Mouse (Mus musculus) embryonic facial prominence, embryonic 15.5 days (tissue): Measurements from ENCODE around the gene Bcl2l11. TPM values are rescaled to one million over a fixed set of nuclear protein-coding genes. Genes with fewer than 3 reads are reported as not detected.
A peak's percentile ranks its signal among the peaks of the same experiment; 100 is the strongest.

Experiments used
- ATAC-seq: fragments of 200-750 bp; cut with Nextera tagmentation; 2 replicates; pipeline ENCODE4 v1.8.0; 2017; ENCODE audit warnings: low read depth, moderate TSS enrichment; ENCODE audit not compliant: insufficient number of reproducible peaks, low FRiP score, low TSS enrichment
- H3K27ac ChIP-seq: fragments of 300-500 bp; sonication (generic); replicated peaks from 2 replicates; pipeline ENCODE4 v1.5.1; 2015; ENCODE audit warnings: mild to moderate bottlenecking, inconsistent platforms
- H3K27me3 ChIP-seq: fragments of 300-500 bp; sonication (generic); 2 replicates; pipeline ENCODE4 v1.6.1; 2015; ENCODE audit warnings: inconsistent platforms
- H3K36me3 ChIP-seq: fragments of 300-500 bp; sonication (generic); 2 replicates; pipeline ENCODE4 v1.6.1; 2015; ENCODE audit warnings: mild to moderate bottlenecking, inconsistent platforms
- H3K4me1 ChIP-seq: fragments of 300-500 bp; sonication (generic); 2 replicates; pipeline ENCODE4 v1.6.1; 2015; ENCODE audit warnings: inconsistent platforms
- H3K4me2 ChIP-seq: fragments of 300-500 bp; sonication (generic); replicated peaks from 2 replicates; pipeline ENCODE4 v1.6.1; 2015; ENCODE audit warnings: mild to moderate bottlenecking, inconsistent platforms
- H3K4me3 ChIP-seq: fragments of 300-500 bp; sonication (generic); replicated peaks from 2 replicates; pipeline ENCODE4 v1.5.1; 2015; ENCODE audit warnings: mild to moderate bottlenecking, inconsistent platforms
- H3K9ac ChIP-seq: fragments of 300-500 bp; sonication (generic); 2 replicates; pipeline ENCODE4 v1.6.1; 2015; ENCODE audit warnings: inconsistent platforms
- H3K9me3 ChIP-seq: fragments of 300-500 bp; sonication (generic); replicated peaks from 2 replicates; pipeline ENCODE4 v1.6.1; 2016; ENCODE audit warnings: inconsistent platforms
- whole genome bisulfite sequencing: fragments of 180-500 bp; shearing (Covaris S2); methylation state at CpG from one replicate; pipeline ENCODE4 v1.1.7; 2015; 5-methylcytosine and 5-hydroxymethylcytosine counted together
- polyA plus RNA-seq: library from polyadenylated mRNA; unstranded; fragments of >200 nt; fragmentation: Nextera tagmentation; extraction: Ambion mirVana; gene quantifications from 2 replicates; pipeline ENCODE4 v1.2.1, GENCODE M21; 2015

The Bcl2l11 gene
- polyA plus RNA-seq, 1 experiment from 2014 or later = 17.4 TPM

GRCm38 (mm10) chr2:128127691-128128292, 2.0 kb downstream of the Bcl2l11 start:
- Histone ChIP-seq H3K27ac (peak overlapping the region; percentile 86), H3K4me2 (peak overlapping the region; percentile 96), H3K9me3 (no peaks in the 10 kb centered on the region), H3K4me1 (peaks cover 47% of the 10 kb centered on the region), H3K9ac (peak overlapping the region; percentile 49), H3K27me3 (peaks cover 26% of the 10 kb centered on the region), H3K4me3 (peak overlapping the region; percentile 62), H3K36me3 (peaks cover 11% of the 10 kb centered on the region; the same call in 1 of the 2 replicates)
- under 1% methylated on average over 48 of the region's 48 CpGs for WGBS
- peak; percentile 27 for ATAC-seq

- Histone ChIP-seq H3K4me3 (peak overlapping the region; percentile 62), H3K9ac (peak overlapping the region; percentile 49), H3K27ac (0 out of 2 replicates have a peak overlapping the region, but pooled peaks have one; percentile 86), H3K4me2 (peak overlapping the region; percentile 96), H3K9me3 (no peaks in the 10 kb centered on the region), H3K4me1 (peaks cover 40% of the 10 kb centered on the region), H3K36me3 (peaks cover 14% of the 10 kb centered on the region), H3K27me3 (peaks cover 19% of the 10 kb centered on the region)
- 30% methylated on average over 10 of the region's 10 CpGs for WGBS
- ATAC-seq = no peak
Measured at GRCm38 (mm10) chr2:128128532-128128931, 2.7 kb downstream of the Bcl2l11 start.

GRCm38 (mm10) chr2:128131503-128131902, 5.7 kb downstream of the Bcl2l11 start:
- no peaks in the 10 kb centered on the region for H3K27me3 ChIP-seq
- ATAC-seq = no peak
- no peaks in the 10 kb centered on the region for H3K9me3 ChIP-seq
- no peak overlapping the region for H3K4me2 ChIP-seq
- H3K4me1 ChIP-seq = peaks cover 30% of the 10 kb centered on the region
- H3K9ac ChIP-seq = no peak overlapping the region
- peaks cover 20% of the 10 kb centered on the region for H3K36me3 ChIP-seq
- H3K4me3 ChIP-seq = no peak overlapping the region
- no peak overlapping the region for H3K27ac ChIP-seq
- 77% methylated on average over 11 of the region's 11 CpGs for WGBS

GRCm38 (mm10) chr2:128132635-128133034, 6.8 kb downstream of the Bcl2l11 start:
- Histone ChIP-seq H3K9me3 (no peaks in the 10 kb centered on the region), H3K4me2 (no peak overlapping the region), H3K27ac (no peak overlapping the region), H3K9ac (no peak overlapping the region), H3K36me3 (peaks cover 20% of the 10 kb centered on the region), H3K4me1 (peaks cover 38% of the 10 kb centered on the region), H3K27me3 (no peaks in the 10 kb centered on the region), H3K4me3 (no peak overlapping the region)
- 87% methylated on average over 5 of the region's 5 CpGs for WGBS
- no peak for ATAC-seq

- Histone ChIP-seq H3K27ac (no peak overlapping the region), H3K27me3 (no peaks in the 10 kb centered on the region), H3K9me3 (no peaks in the 10 kb centered on the region), H3K4me3 (no peak overlapping the region), H3K4me2 (no peak overlapping the region), H3K36me3 (peaks cover 20% of the 10 kb centered on the region), H3K4me1 (peaks cover 40% of the 10 kb centered on the region), H3K9ac (no peak overlapping the region)
- no peak for ATAC-seq
Measured at GRCm38 (mm10) chr2:128133865-128134264, 8.0 kb downstream of the Bcl2l11 start.

GRCm38 (mm10) chr2:128134474-128134873, 8.6 kb downstream of the Bcl2l11 start:
- Histone ChIP-seq H3K36me3 (peaks cover 20% of the 10 kb centered on the region), H3K4me2 (no peak overlapping the region), H3K9me3 (no peaks in the 10 kb centered on the region), H3K9ac (no peak overlapping the region), H3K4me3 (no peak overlapping the region), H3K4me1 (peaks cover 46% of the 10 kb centered on the region), H3K27ac (no peak overlapping the region), H3K27me3 (no peaks in the 10 kb centered on the region)
- no peak for ATAC-seq
- WGBS = 70% methylated on average over 5 of the region's 5 CpGs

GRCm38 (mm10) chr2:128134948-128135347, 9.1 kb downstream of the Bcl2l11 start:
- H3K9ac ChIP-seq = no peak overlapping the region
- WGBS = 55% methylated on average over 8 of the region's 8 CpGs

GRCm38 (mm10) chr2:128136769-128137433, 11.1 kb downstream of the Bcl2l11 start:
- Histone ChIP-seq H3K4me3 (no peak overlapping the region), H3K9ac (no peak overlapping the region), H3K36me3 (peaks cover 9% of the 10 kb centered on the region), H3K9me3 (no peaks in the 10 kb centered on the region), H3K4me2 (no peak overlapping the region), H3K27ac (no peak overlapping the region), H3K27me3 (no peaks in the 10 kb centered on the region), H3K4me1 (peaks cover 51% of the 10 kb centered on the region)
- ATAC-seq = no peak
- WGBS = 82% methylated on average over 16 of the region's 16 CpGs

More at GRCm38 (mm10) chr2:128134948-128135347, 9.1 kb downstream of the Bcl2l11 start:
- peaks cover 18% of the 10 kb centered on the region for H3K36me3 ChIP-seq
- peaks cover 50% of the 10 kb centered on the region for H3K4me1 ChIP-seq
- no peaks in the 10 kb centered on the region for H3K9me3 ChIP-seq
- no peaks in the 10 kb centered on the region for H3K27me3 ChIP-seq
- no peak overlapping the region for H3K4me2 ChIP-seq
- H3K4me3 ChIP-seq = no peak overlapping the region
- no peak for ATAC-seq
- no peak overlapping the region for H3K27ac ChIP-seq

GRCm38 (mm10) chr2:128137480-128138276, 11.8 kb downstream of the Bcl2l11 start:
- H3K9me3 ChIP-seq = no peaks in the 10 kb centered on the region
- H3K4me1 ChIP-seq = peaks cover 51% of the 10 kb centered on the region
- H3K27ac ChIP-seq = 0 out of 2 replicates have a peak overlapping the region, but pooled peaks have one; percentile 29
- 41% methylated on average over 22 of the region's 22 CpGs for WGBS
- no peaks in the 10 kb centered on the region for H3K27me3 ChIP-seq
- H3K9ac ChIP-seq = no peak overlapping the region
- ATAC-seq = no peak; the same call in 1 of the 2 replicates
- peaks cover 9% of the 10 kb centered on the region; the same call in 1 of the 2 replicates for H3K36me3 ChIP-seq
- no peak overlapping the region for H3K4me2 ChIP-seq
- H3K4me3 ChIP-seq = no peak overlapping the region

- Histone ChIP-seq H3K4me3 (no peak overlapping the region), H3K9me3 (no peaks in the 10 kb centered on the region), H3K27me3 (no peaks in the 10 kb centered on the region), H3K36me3 (peaks cover 10% of the 10 kb centered on the region; the same call in 1 of the 2 replicates), H3K4me2 (no peak overlapping the region), H3K9ac (no peak overlapping the region), H3K27ac (no peak overlapping the region), H3K4me1 (peaks cover 51% of the 10 kb centered on the region)
- ATAC-seq = no peak; the same call in 1 of the 2 replicates
- 37% methylated on average over 8 of the region's 8 CpGs for WGBS
Measured at GRCm38 (mm10) chr2:128138924-128139323, 13.1 kb downstream of the Bcl2l11 start.

GRCm38 (mm10) chr2:128139781-128140180, 13.9 kb downstream of the Bcl2l11 start:
- no peaks in the 10 kb centered on the region for H3K9me3 ChIP-seq
- H3K4me1 ChIP-seq = peaks cover 44% of the 10 kb centered on the region
- no peak overlapping the region for H3K4me3 ChIP-seq
- H3K36me3 ChIP-seq = peaks cover 5% of the 10 kb centered on the region; the same call in 1 of the 2 replicates
- 41% methylated on average over 15 of the region's 15 CpGs for WGBS
- H3K4me2 ChIP-seq = no peak overlapping the region
- H3K9ac ChIP-seq = no peak overlapping the region
- ATAC-seq = no peak
- no peak overlapping the region; the same call in 1 of the 2 replicates for H3K27ac ChIP-seq
- no peaks in the 10 kb centered on the region for H3K27me3 ChIP-seq
